Mouse (Mus musculus) layer of hippocampus, postnatal 10 days (tissue): ENCODE measurements around the gene Kif16b. TPM values are rescaled to one million over a fixed set of nuclear protein-coding genes. Genes with fewer than 3 reads are reported as not detected.

Source experiments
- DNase-seq, 2 experiments: peaks; one replicate each; pipeline ENCODE4 v3.0.0; 2021; ENCODE audit warnings: low spot score in 2 of 2
- total RNA-seq, 2 experiments: library from RNA; stranded (reverse); gene quantifications; 2 replicates each; pipeline ENCODE4 v1.2.3; 2021

Kif16b gene
- total RNA-seq, 2 experiments from 2014 or later: 7.9 to 8.6 TPM

DNA sequence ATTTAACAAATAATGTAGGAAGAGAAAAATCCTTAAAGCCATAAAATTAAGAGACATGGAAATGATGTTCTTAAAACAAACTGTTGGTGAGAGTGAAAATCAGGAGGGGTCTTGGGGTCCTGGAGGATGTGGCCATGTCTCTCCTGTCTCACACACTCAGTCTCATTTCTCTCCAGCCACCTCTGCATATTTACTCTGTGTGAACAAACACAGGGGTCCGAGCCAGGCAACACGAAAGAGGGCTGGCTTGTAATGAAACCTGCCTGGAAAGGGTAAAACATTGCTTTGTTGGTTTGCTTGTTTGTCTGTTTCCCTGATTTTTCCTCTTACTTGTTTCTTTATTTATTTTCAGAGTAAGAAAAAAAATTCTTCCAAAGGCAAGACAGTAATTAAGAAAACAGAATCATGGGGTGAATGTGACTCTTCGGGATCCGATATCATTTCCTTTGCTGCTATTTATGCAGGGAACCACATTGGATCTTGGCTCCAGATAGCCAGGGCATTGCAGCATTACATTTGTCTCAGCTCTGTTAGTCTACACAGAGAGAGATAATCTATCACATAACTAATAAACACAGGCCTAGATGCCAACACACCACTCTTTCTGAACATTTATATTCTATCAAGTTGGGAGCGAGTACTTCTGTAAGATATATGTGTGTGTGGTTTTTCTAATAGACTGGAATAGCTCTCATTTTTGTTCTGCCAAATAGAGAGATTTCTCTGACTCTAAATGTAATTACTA is 218.2 kb downstream of the Kif16b start:
- no peak for DNase-seq

DNA sequence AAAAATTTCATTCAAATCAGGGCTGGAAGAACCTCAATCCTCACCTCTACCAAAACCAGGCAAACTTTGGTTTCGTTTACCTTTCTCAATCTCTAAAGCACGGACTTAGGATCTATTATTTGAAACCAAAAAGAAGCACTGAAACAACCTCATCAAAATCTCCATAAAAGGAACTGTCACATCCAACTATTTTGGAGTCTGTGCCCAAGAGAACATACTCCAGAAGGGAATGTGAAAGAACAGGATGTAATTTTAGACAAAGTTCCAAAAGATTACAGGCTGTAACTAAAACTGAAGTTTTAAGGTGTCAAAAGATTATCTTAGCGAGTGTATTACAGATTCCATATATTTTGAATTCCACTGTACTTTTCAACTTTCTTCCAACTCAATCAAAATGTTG is 232.9 kb downstream of the Kif16b start:
- no peak for DNase-seq

DNA sequence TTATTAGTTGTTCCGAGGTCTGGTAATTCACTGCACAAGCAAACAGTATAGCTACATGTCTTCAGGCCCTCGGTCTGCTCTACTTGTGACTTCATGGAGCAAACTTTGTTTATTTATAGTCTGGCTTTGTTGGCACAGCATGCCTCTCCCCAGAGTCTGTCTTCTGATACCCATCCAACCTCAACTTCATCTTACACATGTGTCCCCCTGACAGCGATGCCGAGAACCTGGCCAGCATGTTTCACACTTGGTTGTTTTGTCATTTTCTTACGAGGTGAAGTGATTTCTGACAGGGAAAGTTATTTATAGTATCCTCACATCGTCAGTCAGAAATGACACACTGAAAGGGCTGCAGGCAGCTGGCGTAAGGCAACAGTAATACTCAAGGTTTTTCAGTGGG is 249.7 kb downstream of the Kif16b start:
- DNase-seq: no peak

DNA sequence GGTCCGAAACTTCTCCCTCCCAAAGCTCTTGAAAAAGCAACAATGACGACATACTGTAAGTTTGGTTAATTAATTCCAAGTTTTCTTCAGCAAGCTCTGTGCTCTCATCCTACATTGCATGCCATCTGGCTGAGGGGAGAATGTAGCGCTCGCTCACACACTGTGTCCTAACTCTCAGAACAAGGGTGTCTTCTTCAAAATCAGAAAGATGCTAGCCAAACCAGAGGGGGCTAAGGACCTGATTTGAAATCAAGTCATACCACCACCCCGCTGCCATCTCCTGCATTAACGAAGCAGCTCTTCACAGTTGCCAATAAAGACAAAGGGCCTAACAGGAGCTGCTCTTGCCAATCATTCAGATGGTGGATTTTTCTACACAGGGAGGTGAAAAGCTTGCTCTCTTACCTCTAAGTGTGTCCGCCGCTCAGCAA is 253.3 kb downstream of the Kif16b start:
- DNase-seq: peak; percentile 20 to 34

DNA sequence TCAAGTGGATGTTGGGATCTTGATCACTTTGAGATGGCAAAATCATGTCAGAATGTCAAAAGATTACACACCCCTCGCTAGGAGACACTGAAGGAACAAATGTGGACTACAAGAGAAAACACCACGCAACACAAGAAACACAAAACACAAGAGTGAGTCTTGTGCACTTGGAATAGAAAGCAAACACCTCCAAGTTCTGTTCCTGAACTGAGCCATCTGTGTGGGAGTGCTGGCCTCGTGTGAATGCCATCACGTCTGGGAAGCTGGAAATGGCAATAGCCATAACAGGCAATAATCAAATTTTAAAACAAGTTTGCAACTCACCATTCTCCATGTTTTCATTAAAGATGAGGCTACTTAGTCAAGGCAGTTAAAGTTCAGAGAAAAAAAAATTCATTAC is 254.5 kb downstream of the Kif16b start:
- no peak for DNase-seq

DNA sequence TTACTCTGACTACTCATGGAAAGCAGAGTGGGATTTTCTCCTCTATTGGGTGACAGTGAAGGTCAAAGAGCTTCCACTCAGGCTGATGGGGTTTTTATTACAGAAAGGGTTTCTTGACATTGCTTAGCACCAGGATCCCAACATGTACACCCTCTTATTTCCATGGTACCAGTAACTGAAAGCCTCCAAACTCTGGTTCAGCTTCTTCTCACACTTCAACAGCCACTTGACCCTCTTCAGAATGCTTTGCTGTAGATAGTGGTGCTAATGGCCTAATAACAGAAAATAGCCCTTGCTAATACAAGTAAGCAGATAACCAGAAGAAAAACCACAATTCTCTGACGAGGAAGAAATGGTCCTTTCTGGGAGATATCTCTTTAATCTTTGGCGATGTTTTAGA is 259.6 kb downstream of the Kif16b start:
- no peak for DNase-seq

DNA sequence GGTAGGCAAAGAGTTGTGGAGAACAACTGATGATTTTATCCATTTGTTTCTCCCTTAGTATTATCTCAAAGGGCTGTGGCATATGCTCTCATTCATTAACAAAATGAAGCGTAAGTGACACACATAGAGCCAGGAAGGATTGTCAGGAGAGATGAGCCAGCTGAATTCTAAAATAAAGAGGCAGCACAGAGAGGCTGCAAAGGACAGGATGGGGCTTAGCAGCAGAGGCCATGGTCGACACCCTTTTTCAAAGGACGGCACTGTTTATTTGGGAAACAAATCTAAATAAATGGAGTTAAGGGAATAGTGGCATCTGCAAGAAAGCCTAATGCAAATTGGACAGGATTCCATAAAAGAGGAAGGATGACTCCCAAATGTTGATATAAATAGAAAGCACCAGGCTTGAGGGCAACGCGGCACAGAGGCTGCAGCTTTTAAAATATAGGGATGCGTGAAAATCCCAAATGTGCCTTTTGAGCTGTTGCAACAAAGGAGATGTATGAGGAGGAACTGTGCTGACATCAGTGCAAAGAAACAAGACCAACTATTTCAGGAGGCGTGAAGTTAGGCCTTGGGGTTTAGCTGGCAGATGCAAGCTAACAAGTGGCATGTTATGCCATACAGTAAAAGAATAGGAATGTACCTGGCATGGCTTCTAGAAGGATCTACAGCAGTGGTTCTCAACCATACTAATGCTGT is 265.6 kb downstream of the Kif16b start:
- DNase-seq: no peak

DNA sequence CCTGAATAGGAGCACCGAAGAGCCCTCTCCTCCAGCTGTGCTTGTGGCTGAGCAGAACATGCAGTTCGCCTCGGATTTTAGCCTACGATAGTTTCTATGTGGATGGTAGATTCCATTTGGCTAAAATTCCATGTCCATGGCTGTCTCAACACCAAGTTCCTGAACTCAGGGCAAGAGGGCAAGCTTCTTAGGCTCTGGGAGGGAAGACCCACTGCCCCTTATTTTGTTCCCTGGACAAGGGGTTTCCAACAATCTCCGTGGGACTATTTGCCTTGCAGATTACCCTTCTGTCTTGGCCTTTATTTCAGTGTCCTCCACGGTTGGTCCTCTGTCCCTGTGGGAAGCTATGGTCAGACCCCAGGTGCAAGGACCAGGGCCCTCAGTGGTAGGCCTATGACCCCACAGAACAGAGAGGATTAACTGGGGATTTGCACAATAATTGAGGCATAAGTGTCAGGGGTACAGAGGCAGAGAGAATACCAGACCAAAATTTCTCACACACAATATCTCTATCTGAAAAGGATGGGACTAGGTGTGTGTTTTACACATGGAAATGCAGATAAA is 267.3 kb downstream of the Kif16b start:
- DNase-seq: no peak

DNA sequence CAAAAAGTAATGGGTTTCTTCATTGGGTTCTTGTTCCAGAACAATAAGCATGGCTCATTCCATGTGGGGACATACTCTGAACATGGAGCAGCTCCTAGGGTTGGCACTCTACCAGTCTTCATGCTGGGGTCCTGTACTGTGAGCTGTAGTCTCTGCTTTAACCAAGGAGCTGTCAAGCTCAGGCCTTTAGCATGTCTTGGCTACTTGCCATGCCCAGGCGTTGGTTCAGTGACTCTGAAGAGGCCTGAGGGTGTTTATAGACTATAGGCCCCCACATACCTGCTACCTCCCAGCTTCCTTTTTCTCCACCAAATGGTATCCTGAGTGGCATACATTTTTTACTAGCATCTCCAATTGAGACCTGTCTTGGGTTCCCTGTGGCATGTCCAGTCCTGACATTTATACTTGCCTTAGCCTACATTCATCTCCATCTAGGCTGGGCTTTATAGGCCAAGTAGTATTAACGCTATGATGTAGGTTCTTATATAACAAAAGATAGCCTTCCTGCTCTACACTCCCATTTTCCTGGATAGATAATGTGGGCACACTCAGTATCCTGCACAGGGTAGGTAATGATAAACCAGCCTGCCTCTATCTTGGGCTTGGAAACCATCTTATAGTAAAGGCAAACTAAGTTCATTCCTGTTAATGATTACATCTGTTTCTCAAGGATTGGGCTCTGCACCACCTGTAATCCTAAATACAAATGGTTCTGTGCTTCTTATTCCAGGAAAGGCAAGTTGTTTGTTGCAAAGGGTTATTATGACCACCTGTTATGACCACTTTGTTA is 271.6 kb downstream of the Kif16b start:
- DNase-seq: no peak

DNA sequence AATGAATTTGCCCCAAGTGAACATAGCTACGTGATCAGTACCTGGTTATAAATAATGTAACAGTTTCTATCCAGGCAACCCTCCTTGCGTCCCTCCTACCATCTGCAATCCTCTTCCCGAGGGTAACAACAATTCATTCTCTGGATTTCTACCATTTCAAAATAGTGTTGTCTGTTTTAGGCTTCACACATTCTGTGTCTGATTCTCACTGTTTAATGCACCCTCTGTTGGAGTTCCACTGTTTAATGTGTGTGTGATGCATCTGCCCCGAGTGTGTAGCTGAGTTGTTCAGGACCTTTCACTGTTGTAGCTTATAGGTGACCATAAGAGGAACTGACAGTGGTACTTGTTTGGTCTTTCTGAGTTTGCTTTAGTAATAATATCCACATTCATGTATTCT is 275.6 kb downstream of the Kif16b start:
- DNase-seq: no peak

DNA sequence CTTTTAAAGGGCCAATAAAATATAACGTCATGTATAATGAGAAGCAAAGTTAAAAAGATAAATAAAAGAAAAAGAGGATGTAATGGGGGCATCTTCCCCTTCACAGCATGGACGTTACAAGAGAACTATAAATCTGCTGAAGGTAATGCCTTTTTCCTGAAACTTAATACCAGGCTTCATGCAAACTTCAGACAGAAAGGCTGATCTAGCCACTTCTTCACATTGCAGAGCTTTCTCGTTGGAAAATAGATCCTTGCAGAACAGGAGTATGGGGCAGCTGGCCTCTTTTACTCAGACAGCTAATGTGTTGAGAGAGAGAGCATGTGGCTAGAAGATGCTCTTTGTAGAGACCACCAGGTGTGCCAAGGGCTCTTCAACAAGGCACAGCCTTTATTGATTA is 276.2 kb downstream of the Kif16b start:
- no peak for DNase-seq

DNA sequence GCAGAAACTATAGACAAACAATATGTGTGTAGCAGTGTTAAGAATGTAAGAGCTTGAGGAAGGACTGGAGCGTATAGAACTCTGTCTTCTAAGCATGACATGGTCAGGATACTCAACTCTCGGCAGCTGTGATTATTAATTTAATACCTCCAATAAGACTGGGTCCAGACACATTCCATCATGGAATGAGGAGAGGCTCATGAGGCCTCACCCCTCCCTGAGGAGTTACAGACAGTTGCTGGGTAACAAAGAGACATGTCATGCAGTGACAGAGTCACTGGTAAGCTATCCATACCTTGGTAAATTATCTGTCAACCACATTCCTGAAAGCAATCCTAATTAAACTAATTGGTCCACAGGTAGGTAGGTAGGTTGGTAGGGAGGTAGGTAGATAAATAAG is 277.1 kb downstream of the Kif16b start:
- DNase-seq: no peak

DNA sequence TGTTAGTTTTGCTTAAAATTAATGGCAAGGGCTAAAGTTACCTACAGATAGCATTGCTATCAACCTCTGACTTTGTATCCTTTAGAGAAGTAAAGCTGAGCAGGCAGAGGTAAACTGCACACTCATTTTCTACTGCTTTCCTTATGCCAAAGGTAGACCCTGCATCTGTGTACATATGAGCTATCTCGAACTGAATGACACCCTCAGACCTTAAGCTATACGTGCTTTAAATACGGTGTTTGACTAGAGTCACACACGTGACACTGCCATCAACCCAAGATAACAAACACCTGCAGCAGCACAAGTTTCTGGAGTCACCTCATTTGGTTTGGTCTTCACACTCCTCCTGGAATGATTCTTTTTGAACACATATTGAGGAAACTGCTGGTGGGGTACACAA is 280.2 kb downstream of the Kif16b start:
- no peak for DNase-seq

DNA sequence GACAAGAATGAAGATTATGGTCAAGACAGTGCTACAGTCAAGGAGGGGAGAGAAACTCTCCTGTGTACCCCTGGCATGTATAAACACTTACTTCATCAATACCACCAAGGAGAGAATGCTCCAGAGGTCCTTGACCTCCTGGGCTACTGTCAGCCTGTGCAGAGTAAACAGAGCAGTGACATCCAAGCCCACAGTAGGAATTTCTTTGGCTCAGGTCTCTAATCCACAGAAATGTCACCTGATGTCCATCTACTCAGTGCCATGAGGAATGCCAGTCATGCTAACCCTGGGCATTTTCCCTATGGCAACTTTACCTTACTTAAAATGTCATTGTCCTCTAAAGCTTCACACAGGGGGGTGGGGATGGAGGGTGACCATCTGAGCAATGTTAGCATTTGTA is 281.4 kb downstream of the Kif16b start:
- no peak for DNase-seq

DNA sequence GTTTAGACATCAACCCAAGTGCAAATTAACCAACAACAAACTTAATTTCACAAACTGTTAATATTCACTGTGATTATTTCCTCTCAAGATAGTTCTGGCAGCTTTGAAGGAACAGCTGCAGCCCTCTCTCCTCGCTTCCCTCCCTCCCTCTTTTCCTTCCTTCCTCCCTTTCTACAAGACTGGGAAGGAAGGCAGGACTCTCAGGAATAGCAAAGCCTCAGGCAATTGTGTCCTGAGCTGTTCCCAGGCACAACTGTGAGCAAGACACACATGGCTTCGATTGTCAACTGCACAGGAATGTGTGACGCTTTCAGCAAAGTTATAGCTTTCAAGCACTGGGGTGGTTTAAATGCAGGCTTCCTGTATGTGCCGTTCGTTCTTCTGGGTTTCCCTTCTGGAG is 286.8 kb downstream of the Kif16b start:
- DNase-seq: no peak

DNA sequence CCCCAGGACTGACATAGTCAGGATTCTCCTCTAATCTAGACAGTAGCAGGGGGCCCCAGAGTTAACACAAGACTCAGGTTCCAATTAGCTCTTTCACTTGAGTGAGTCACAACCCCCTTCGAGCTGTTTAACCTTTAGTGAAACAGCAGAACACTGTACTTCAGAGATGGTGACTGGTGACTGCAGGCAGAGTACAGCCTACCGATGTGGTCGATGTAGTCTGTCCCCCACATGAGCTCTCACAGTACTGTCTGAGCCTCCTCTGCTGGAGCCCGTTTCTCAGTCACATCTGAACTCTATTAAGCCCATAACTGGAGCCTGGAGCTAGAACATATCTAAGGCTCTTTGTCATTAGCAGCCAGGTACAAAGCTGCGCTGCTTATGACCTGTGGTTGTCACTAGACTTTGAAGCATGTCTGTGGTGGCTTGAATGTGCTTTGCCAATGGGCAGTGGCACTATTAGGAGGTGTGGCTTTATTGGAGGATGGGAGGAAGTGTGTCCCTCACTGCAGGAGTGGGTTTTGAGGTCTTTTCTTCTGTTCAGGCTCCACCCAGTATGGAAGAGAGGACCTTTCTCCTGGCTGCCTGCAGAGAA is 288.9 kb downstream of the Kif16b start:
- no peak for DNase-seq

DNA sequence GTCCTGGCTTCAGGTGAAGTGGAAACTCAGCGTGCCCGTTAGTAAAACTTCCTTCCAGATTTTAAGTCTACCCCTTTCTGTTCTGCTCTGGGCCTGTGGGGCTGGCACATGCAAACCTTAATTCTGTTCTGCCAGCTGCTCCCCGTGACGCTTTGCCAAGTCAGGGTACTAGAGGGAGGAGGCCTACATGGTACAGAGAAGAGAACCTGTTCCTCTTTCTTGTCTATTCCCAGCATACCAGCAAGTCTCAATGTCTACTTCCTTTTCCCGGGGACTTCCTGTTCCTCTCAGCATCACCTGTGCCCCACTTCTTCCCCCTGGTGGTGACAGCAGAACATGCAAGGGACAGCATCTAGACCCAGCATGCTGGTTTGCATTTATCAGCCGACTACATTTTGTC is 290.2 kb downstream of the Kif16b start:
- DNase-seq: peak; percentile 63 to 73

DNA sequence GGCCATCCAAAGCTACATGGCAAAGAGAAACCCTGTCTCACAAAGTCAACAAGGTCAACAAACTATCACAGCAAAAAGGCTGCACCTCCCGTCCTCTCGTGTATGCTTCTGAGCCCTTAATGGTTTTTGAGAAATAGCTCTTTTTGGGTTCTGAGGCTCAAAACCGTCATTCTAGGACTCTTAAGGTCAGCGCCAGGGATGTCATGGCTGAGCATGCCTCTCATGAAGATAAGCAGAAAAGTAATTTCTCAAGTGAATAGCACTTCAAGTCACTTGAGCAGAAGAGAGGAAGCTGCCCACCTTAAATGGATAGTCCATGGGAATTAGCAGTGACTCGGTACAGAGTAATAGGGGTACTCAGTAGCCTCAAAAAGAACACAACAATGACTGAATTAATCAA is 291.1 kb downstream of the Kif16b start:
- DNase-seq: no peak

DNA sequence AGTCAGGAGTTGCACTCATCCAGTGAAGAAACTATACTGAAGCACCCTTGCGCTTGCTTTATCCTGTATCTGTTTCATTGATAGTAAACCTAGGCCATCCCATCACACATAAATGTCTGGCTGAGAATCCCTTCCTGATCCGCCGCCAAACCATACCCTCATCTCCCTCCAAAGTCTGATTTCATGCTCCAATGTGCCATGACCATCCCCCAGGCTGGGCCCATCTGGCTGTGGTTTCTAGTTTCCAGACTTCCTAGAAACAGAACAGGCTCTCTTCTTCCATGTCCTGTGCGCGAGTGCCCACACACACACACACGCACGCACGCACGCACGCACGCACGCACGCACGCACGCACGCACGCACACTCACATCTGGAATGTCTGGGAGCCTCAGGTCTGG is 292.6 kb downstream of the Kif16b start:
- DNase-seq: peak; percentile 36 to 49

DNA sequence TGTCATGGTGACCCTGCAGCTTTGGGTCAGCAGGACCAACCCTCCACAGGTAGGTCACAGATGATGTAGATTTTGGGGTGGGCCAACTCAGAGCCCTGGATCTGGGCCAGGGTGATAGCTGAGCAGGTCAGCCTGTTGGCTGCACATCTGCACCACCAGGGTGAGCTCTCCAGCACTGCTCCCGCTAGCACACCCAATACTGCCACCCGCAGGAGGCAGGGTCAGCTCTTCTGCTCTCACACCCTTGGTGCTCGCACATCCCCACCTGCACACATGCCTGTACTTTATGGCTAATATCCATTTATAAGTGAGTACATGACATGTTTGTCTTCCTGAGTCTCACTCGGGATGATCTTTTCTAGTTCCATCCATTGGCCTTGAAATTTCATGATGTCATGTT is 296.6 kb downstream of the Kif16b start:
- no peak for DNase-seq

DNA sequence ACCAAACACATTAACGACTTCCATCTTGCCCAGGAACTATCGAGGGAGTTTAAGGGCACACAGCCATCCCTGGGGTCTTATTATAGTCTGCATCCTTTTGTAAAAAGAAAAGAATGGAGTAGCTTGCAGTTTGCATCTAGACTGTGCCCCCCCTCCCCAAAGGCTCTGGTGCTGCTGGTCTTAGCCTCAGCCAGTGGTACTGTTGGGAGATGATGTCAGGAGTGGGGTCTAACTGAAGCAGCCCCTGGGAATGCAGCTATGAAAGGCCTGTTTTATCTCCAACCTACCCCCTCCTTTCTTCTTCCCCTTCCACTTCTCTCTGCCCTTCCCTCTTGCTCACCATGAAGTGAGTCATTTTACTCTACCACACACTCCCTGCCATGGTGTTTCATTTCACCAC is 298.1 kb downstream of the Kif16b start:
- DNase-seq: no peak
